Mouse (Mus musculus): ENCODE measurements at regions not wholly inside any gene's neighbourhood (a gene's known extent, or its start where the extent isn't known, plus 50 kb on each side); places are given as distances from the start of the nearest gene placed in this dataset.

- TF ChIP-seq EP300 (IDR thresholded peaks at IDR 0.05; ENCODE audit: insufficient read depth, low read depth, low read length) (no peak), CTCF (IDR thresholded peaks at IDR 0.05; ENCODE audit: low read depth, low read length) (no peak), POLR2A (IDR thresholded peaks at IDR 0.05; ENCODE audit: insufficient read depth, low read length) (no peak)
- Histone ChIP-seq H3K4me3 (ENCODE audit: low read depth, low read length) (no peak overlapping the region), H3K4me1 (ENCODE audit: control insufficient read depth, insufficient read depth, low read length) (no peaks in the 10 kb centered on the region), H3K9me3 (replicated peaks; ENCODE audit: control insufficient read depth, insufficient read depth, low read length, poor library complexity, severe bottlenecking) (no peaks in the 10 kb centered on the region), H3K27me3 (ENCODE audit: control insufficient read depth, insufficient read depth, low read length, poor library complexity, severe bottlenecking) (no peaks in the 10 kb centered on the region), H3K27ac (ENCODE audit: insufficient read depth, low read length) (no peak overlapping the region), H3K36me3 (ENCODE audit: control insufficient read depth, insufficient read depth, low read length, poor library complexity, severe bottlenecking) (no peaks in the 10 kb centered on the region), H3K9ac (ENCODE audit: low read depth, poor library complexity, severe bottlenecking) (no peak overlapping the region)
These were observed 211.0 kb upstream of the Phyhipl start for GRCm38 (mm10) chr10:70866737-70867136.

DNA sequence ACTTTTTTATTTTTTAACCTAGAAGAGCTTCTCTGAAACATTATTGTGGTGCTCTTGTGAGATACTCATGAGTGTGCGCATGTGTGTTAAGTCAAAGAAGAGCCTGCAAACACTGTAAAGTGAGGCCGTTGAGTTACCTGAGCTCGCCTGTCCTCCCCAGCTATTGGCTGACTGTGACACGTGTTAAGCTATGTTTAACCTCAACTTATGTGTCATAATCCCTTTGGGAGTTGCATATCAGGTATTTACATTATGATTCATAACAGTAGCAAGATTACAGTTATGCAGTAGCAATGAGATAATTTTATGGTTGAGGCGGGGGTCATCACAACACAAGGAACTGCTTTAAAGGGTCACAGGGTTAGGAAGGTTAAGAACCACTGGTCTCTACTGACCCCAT lies 208.9 kb upstream of the Phyhipl start:
- no peaks in the 10 kb centered on the region for H3K36me3 ChIP-seq (ENCODE audit: control insufficient read depth, insufficient read depth, low read length, poor library complexity, severe bottlenecking)
- no peak for TF ChIP-seq CTCF (IDR thresholded peaks at IDR 0.05; ENCODE audit: low read depth, low read length)
- no peak for TF ChIP-seq POLR2A (IDR thresholded peaks at IDR 0.05; ENCODE audit: insufficient read depth, low read length)
- no peak for TF ChIP-seq EP300 (IDR thresholded peaks at IDR 0.05; ENCODE audit: insufficient read depth, low read depth, low read length)
- H3K9me3 ChIP-seq (replicated peaks; ENCODE audit: control insufficient read depth, insufficient read depth, low read length, poor library complexity, severe bottlenecking) = no peaks in the 10 kb centered on the region
- no peaks in the 10 kb centered on the region for H3K4me1 ChIP-seq (ENCODE audit: control insufficient read depth, insufficient read depth, low read length)
- H3K27ac ChIP-seq (ENCODE audit: insufficient read depth, low read length) = no peak overlapping the region
- no peak overlapping the region for H3K4me3 ChIP-seq (ENCODE audit: low read depth, low read length)
- no peak overlapping the region for H3K9ac ChIP-seq (ENCODE audit: low read depth, poor library complexity, severe bottlenecking)
- no peaks in the 10 kb centered on the region for H3K27me3 ChIP-seq (ENCODE audit: control insufficient read depth, insufficient read depth, low read length, poor library complexity, severe bottlenecking)

DNA sequence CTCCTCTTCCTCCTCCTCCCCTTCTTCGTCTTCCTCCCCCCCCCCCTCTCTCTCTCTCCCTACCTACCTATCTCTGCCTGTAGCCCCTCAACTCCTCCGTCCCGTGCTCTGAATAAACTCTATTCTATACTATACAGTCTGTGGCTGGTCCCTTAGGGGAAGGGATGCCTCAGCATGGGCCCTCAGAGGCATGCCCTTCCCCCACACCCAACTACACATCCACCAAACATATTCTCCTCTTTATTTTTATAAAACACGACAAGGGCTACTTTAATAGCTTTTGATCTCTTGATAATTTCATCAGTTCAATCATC lies 206.2 kb upstream of the Phyhipl start:
- H3K27ac ChIP-seq (ENCODE audit: insufficient read depth, low read length) = no peak overlapping the region
- H3K4me1 ChIP-seq (ENCODE audit: control insufficient read depth, insufficient read depth, low read length) = no peaks in the 10 kb centered on the region
- no peak overlapping the region for H3K4me3 ChIP-seq (ENCODE audit: low read depth, low read length)
- H3K9ac ChIP-seq (ENCODE audit: low read depth, poor library complexity, severe bottlenecking) = no peak overlapping the region
- no peak for TF ChIP-seq CTCF (IDR thresholded peaks at IDR 0.05; ENCODE audit: low read depth, low read length)
- no peak for TF ChIP-seq EP300 (IDR thresholded peaks at IDR 0.05; ENCODE audit: insufficient read depth, low read depth, low read length)
- TF ChIP-seq POLR2A (IDR thresholded peaks at IDR 0.05; ENCODE audit: insufficient read depth, low read length) = no peak
- no peaks in the 10 kb centered on the region for H3K36me3 ChIP-seq (ENCODE audit: control insufficient read depth, insufficient read depth, low read length, poor library complexity, severe bottlenecking)
- no peaks in the 10 kb centered on the region for H3K27me3 ChIP-seq (ENCODE audit: control insufficient read depth, insufficient read depth, low read length, poor library complexity, severe bottlenecking)
- H3K9me3 ChIP-seq (replicated peaks; ENCODE audit: control insufficient read depth, insufficient read depth, low read length, poor library complexity, severe bottlenecking) = no peaks in the 10 kb centered on the region

DNA sequence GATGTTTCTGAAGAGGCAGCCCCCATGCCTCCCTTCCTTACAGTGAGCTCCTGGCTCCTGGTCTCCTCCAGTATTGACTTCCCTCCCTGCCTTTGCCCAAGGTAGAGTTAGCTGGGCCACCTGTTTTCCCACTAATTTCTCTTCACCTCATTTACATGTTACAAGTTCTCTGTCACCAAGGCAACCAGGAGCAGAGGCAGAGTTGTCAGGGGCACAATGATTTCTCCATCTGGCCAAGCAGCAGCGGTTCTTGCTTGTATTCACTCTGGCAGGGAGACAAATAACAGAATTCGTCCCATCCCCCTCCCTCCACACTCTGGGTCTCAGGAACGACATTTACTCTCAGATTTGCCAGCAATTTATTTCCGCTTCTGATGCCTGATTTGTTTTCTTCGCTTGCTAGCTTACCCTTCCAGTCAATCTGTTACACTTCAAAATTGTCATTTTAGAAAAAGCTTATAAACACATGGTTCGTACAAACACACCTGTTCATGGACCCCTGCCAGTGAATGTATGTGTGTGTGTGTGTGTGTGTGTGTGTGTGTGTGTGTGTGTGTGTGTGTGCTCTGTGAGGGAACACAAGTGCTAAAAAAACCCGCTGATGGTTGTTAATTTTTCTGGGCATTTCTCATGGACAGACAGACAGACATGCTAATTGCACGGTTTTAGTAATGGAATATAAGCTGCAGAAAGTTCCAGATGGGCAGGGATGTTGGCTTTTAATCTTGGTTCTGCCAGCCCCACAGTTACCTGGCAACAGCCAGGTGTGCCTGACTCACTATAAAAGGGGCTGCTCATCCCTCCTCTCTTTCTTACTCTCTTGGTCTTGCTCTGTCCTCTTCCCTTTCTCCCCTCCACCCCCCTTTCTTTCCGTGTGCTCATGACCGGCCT lies 205.6 kb upstream of the Phyhipl start:
- Histone ChIP-seq H3K27ac (ENCODE audit: insufficient read depth, low read length) (no peak overlapping the region), H3K9ac (ENCODE audit: low read depth, poor library complexity, severe bottlenecking) (no peak overlapping the region), H3K9me3 (replicated peaks; ENCODE audit: control insufficient read depth, insufficient read depth, low read length, poor library complexity, severe bottlenecking) (no peaks in the 10 kb centered on the region), H3K27me3 (ENCODE audit: control insufficient read depth, insufficient read depth, low read length, poor library complexity, severe bottlenecking) (no peaks in the 10 kb centered on the region), H3K4me1 (ENCODE audit: control insufficient read depth, insufficient read depth, low read length) (no peaks in the 10 kb centered on the region), H3K36me3 (ENCODE audit: control insufficient read depth, insufficient read depth, low read length, poor library complexity, severe bottlenecking) (no peaks in the 10 kb centered on the region), H3K4me3 (ENCODE audit: low read depth, low read length) (no peak overlapping the region)
- TF ChIP-seq EP300 (IDR thresholded peaks at IDR 0.05; ENCODE audit: insufficient read depth, low read depth, low read length) (no peak), CTCF (IDR thresholded peaks at IDR 0.05; ENCODE audit: low read depth, low read length) (no peak), POLR2A (IDR thresholded peaks at IDR 0.05; ENCODE audit: insufficient read depth, low read length) (no peak)

DNA sequence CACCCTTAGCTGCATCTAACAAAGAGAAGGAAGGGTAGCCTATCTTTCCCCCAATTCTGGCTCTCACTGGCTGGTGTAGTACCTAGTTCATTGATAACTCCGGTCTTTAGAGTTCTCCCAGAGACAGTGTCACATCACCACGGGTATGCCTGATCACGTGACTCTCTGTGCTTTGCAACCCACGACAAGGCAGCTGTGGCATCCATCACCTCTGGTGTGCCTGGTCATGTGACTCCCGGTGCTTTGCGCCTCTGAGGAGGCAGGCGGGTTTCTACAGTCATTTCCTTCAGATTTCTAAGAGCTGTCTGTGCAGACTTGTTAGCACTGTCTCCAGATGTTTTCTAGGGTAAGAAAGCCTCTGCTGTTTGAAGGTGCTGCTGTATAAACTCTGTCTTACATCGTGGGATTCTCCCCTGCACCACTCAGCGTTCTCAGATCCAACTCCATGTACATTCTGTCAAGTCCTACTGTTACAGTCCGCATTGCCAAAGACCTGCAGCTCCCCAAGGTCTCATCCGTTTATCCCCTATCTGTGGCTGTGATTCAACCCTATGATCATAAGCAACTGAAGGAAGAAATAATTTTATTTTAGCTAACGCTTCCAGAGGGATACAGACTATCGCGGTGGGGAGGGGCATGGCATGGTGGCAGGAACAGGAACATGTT lies 201.5 kb upstream of the Phyhipl start:
- no peaks in the 10 kb centered on the region for H3K27me3 ChIP-seq (ENCODE audit: control insufficient read depth, insufficient read depth, low read length, poor library complexity, severe bottlenecking)
- H3K27ac ChIP-seq (ENCODE audit: insufficient read depth, low read length) = no peak overlapping the region
- H3K4me3 ChIP-seq (ENCODE audit: low read depth, low read length) = no peak overlapping the region
- TF ChIP-seq CTCF (IDR thresholded peaks at IDR 0.05; ENCODE audit: low read depth, low read length) = no peak
- TF ChIP-seq POLR2A (IDR thresholded peaks at IDR 0.05; ENCODE audit: insufficient read depth, low read length) = no peak
- TF ChIP-seq EP300 (IDR thresholded peaks at IDR 0.05; ENCODE audit: insufficient read depth, low read depth, low read length) = no peak
- H3K36me3 ChIP-seq (ENCODE audit: control insufficient read depth, insufficient read depth, low read length, poor library complexity, severe bottlenecking) = no peaks in the 10 kb centered on the region
- no peaks in the 10 kb centered on the region for H3K9me3 ChIP-seq (replicated peaks; ENCODE audit: control insufficient read depth, insufficient read depth, low read length, poor library complexity, severe bottlenecking)
- no peak overlapping the region for H3K9ac ChIP-seq (ENCODE audit: low read depth, poor library complexity, severe bottlenecking)
- H3K4me1 ChIP-seq (ENCODE audit: control insufficient read depth, insufficient read depth, low read length) = no peaks in the 10 kb centered on the region

GRCm38 (mm10) chr10:70855948-70856347 lies 200.2 kb upstream of the Phyhipl start:
- Histone ChIP-seq H3K27ac (ENCODE audit: insufficient read depth, low read length) (no peak overlapping the region), H3K9ac (ENCODE audit: low read depth, poor library complexity, severe bottlenecking) (no peak overlapping the region), H3K4me3 (ENCODE audit: low read depth, low read length) (no peak overlapping the region), H3K36me3 (ENCODE audit: control insufficient read depth, insufficient read depth, low read length, poor library complexity, severe bottlenecking) (no peaks in the 10 kb centered on the region), H3K4me1 (ENCODE audit: control insufficient read depth, insufficient read depth, low read length) (no peaks in the 10 kb centered on the region), H3K9me3 (replicated peaks; ENCODE audit: control insufficient read depth, insufficient read depth, low read length, poor library complexity, severe bottlenecking) (no peaks in the 10 kb centered on the region), H3K27me3 (ENCODE audit: control insufficient read depth, insufficient read depth, low read length, poor library complexity, severe bottlenecking) (no peaks in the 10 kb centered on the region)
- no peak for TF ChIP-seq EP300 (IDR thresholded peaks at IDR 0.05; ENCODE audit: insufficient read depth, low read depth, low read length)
- TF ChIP-seq CTCF (IDR thresholded peaks at IDR 0.05; ENCODE audit: low read depth, low read length) = no peak
- no peak for TF ChIP-seq POLR2A (IDR thresholded peaks at IDR 0.05; ENCODE audit: insufficient read depth, low read length)

Data from ES-Bruce4 (cell line).